Mouse (Mus musculus): ENCODE results near the gene Rtn2. TPM values are rescaled to one million over a fixed set of nuclear protein-coding genes. Genes with fewer than 3 reads are reported as not detected.

Gene Rtn2
- total RNA-seq, 1 experiment, result 9.9 TPM

- in situ Hi-C loops (cut with MboI; ENCODE audit: low sequenced_read_pairs in 2 of 2, unreplicated experiment in 2 of 2), result no loop called here
- Histone ChIP-seq H3K4me1 (ENCODE audit: control insufficient read depth in 2 of 2, insufficient read depth in 2 of 2, low read length in 2 of 2, poor library complexity in 1 of 2) (peaks cover 4 to 25% of the 10 kb centered on the region in 2 experiments; a peak in 3 of 4 replicates), H3K9ac (ENCODE audit: insufficient read depth, low read depth, low read length, poor library complexity, severe bottlenecking) (peak within 1 kb of the TSS; percentile 88), H3K27ac (ENCODE audit: insufficient read depth, low read depth, low read length, poor library complexity, severe bottlenecking) (peak within 1 kb of the TSS; percentile 85), H3K4me3 (ENCODE audit: insufficient read depth in 1 of 2, low read depth in 1 of 2, low read length in 2 of 2, poor library complexity in 1 of 2, severe bottlenecking in 1 of 2) (peak within 1 kb of the TSS; percentile 84 to 99), H3K9me3 (ENCODE audit: control insufficient read depth, insufficient read depth, low read depth, low read length) (no peaks in the 10 kb centered on the region), H3K36me3 (ENCODE audit: control insufficient read depth, insufficient read depth, low read length, poor library complexity, severe bottlenecking) (0 out of 2 replicates have a peak, but pooled peaks cover 4% of the 10 kb centered on the region)
- no peak for DNase-seq (ENCODE audit: low read depth, low spot score)
- no peak for TF ChIP-seq HCFC1 (IDR thresholded peaks at IDR 0.05; ENCODE audit: borderline replicate concordance, insufficient read depth, low read length)
- TF ChIP-seq MAFK (IDR thresholded peaks at IDR 0.05; ENCODE audit: insufficient read depth, low read depth, low read length), result no peak
- no peak for TF ChIP-seq ZC3H11A (IDR thresholded peaks at IDR 0.05; ENCODE audit: borderline replicate concordance, low read depth, low read length)
- no peak for TF ChIP-seq CHD2 (IDR thresholded peaks at IDR 0.05; ENCODE audit: low read depth, low read length)
- TF ChIP-seq ZNF384 (IDR thresholded peaks at IDR 0.05; ENCODE audit: low read depth, low read length), result no peak
Measured at GRCm38 (mm10) chr7:19344237-19344847, 61.9 kb downstream of the Rtn2 start, which contains the start of gene Ercc1. Gene Ercc1, plus strand, starts transcription at chr7:19344778.

- in situ Hi-C loops (cut with MboI; ENCODE audit: low sequenced_read_pairs in 2 of 2, unreplicated experiment in 2 of 2), result no loop called here
- peak; percentile 79 for TF ChIP-seq HCFC1 (IDR thresholded peaks at IDR 0.05; ENCODE audit: borderline replicate concordance, insufficient read depth, low read length)
- no peak for TF ChIP-seq ZNF384 (IDR thresholded peaks at IDR 0.05; ENCODE audit: low read depth, low read length)
Measured at GRCm38 (mm10) chr7:19344938-19345471, 62.6 kb downstream of the Rtn2 start.

More at GRCm38 (mm10) chr7:19344938-19345471, 62.6 kb downstream of the Rtn2 start:
- Histone ChIP-seq H3K27ac (ENCODE audit: insufficient read depth, low read depth, low read length, poor library complexity, severe bottlenecking) (peak overlapping the region; percentile 85), H3K36me3 (ENCODE audit: control insufficient read depth, insufficient read depth, low read length, poor library complexity, severe bottlenecking) (peaks cover 6% of the 10 kb centered on the region; the same call in 1 of the 2 replicates), H3K4me3 (ENCODE audit: insufficient read depth in 1 of 2, low read depth in 1 of 2, low read length in 2 of 2, poor library complexity in 1 of 2, severe bottlenecking in 1 of 2) (peak overlapping the region; percentile 84 to 99), H3K9me3 (ENCODE audit: control insufficient read depth, insufficient read depth, low read depth, low read length) (no peaks in the 10 kb centered on the region), H3K9ac (ENCODE audit: insufficient read depth, low read depth, low read length, poor library complexity, severe bottlenecking) (peak overlapping the region; percentile 88), H3K4me1 (ENCODE audit: control insufficient read depth in 2 of 2, insufficient read depth in 2 of 2, low read length in 2 of 2, poor library complexity in 1 of 2) (peaks cover 4 to 30% of the 10 kb centered on the region in 2 experiments; a peak in 3 of 4 replicates)
- peak; percentile 100 for DNase-seq (ENCODE audit: low read depth, low spot score)

Other genes starting within 250 kb of the Rtn2 start
- gene Rsph6a, start 227.9 kb upstream of the Rtn2 start, total RNA-seq (2012; rRNA removed), result 0.94 and 2.3 TPM in 2 replicates
- 41.3 and 45.2 TPM in 2 replicates for gene Dmwd, start 206.4 kb upstream of the Rtn2 start, total RNA-seq (2012; rRNA removed)
- gene Dmpk, start 198.8 kb upstream of the Rtn2 start, total RNA-seq (2012; rRNA removed), result 32.6 and 34.1 TPM in 2 replicates
- gene Six5, start 188.0 kb upstream of the Rtn2 start, total RNA-seq (2012; rRNA removed), result 2.9 and 3.0 TPM in 2 replicates
- gene Gm4969, start 164.3 kb upstream of the Rtn2 start, total RNA-seq (2012; rRNA removed), result 1.2 and 1.9 TPM in 2 replicates
- gene Fbxo46, start 162.8 kb upstream of the Rtn2 start, total RNA-seq (2012; rRNA removed), result 19.5 and 27.1 TPM in 2 replicates
- gene Qpctl, start 133.3 kb upstream of the Rtn2 start, total RNA-seq (2012; rRNA removed), result 8.1 and 11.7 TPM in 2 replicates
- gene Snrpd2, start 132.9 kb upstream of the Rtn2 start, total RNA-seq (2012; rRNA removed), result 355 and 382 TPM in 2 replicates
- 1.5 and 3.6 TPM in 2 replicates for gene Gipr, start 116.5 kb upstream of the Rtn2 start, total RNA-seq (2012; rRNA removed)
- gene Eml2, start 106.2 kb upstream of the Rtn2 start, total RNA-seq (2012; rRNA removed), result 29.5 and 29.8 TPM in 2 replicates
- 3.8 TPM in 2 replicates for gene Gpr4, start 70.1 kb upstream of the Rtn2 start, total RNA-seq (2012; rRNA removed)
- gene Opa3, start 54.3 kb upstream of the Rtn2 start, total RNA-seq (2012; rRNA removed), result 12.6 and 15.8 TPM in 2 replicates
- gene Vasp, start 10.8 kb upstream of the Rtn2 start, total RNA-seq (2012; rRNA removed), result 92.5 and 108 TPM in 2 replicates
- gene Ppm1n, start 2.6 kb upstream of the Rtn2 start, total RNA-seq (2012; rRNA removed), result 2.9 and 9.7 TPM in 2 replicates
- gene Fosb, start 27.4 kb downstream of the Rtn2 start, total RNA-seq (2012; rRNA removed), result 5.8 and 6.3 TPM in 2 replicates
- 48.0 and 53.2 TPM in 2 replicates for gene Ercc1, start 62.2 kb downstream of the Rtn2 start, total RNA-seq (2012; rRNA removed)
- gene Cd3eap, start 76.9 kb downstream of the Rtn2 start, total RNA-seq (2012; rRNA removed), result 18.3 and 26.7 TPM in 2 replicates
- gene Ppp1r13l, start 77.1 kb downstream of the Rtn2 start, total RNA-seq (2012; rRNA removed), result 5.3 and 7.4 TPM in 2 replicates
- gene Ercc2, start 99.4 kb downstream of the Rtn2 start, total RNA-seq (2012; rRNA removed), result 38.8 and 62.6 TPM in 2 replicates
- gene Klc3, start 121.5 kb downstream of the Rtn2 start, total RNA-seq (2012; rRNA removed), result 10.1 and 19.5 TPM in 2 replicates
- gene Ckm, start 122.2 kb downstream of the Rtn2 start, total RNA-seq (2012; rRNA removed), result 0.85 and 1.1 TPM in 2 replicates
- 9.9 and 10.3 TPM in 2 replicates for gene Mark4, start 176.2 kb downstream of the Rtn2 start, total RNA-seq (2012; rRNA removed)
- 0.85 and 2.2 TPM in 2 replicates for gene Exoc3l2, start 180.7 kb downstream of the Rtn2 start, total RNA-seq (2012; rRNA removed)
- gene Bloc1s3, start 225.7 kb downstream of the Rtn2 start, total RNA-seq (2012; rRNA removed), result 3.1 and 3.4 TPM in 2 replicates
- 33.2 and 56.7 TPM in 2 replicates for gene Trappc6a, start 225.8 kb downstream of the Rtn2 start, total RNA-seq (2012; rRNA removed)
- gene Nkpd1, start 235.2 kb downstream of the Rtn2 start, total RNA-seq (2012; rRNA removed), result 0.54 and 0.79 TPM in 2 replicates